Mouse (Mus musculus) heart, embryonic 10.5 days (tissue): ENCODE measurements at regions not wholly inside any gene's neighbourhood (a gene's known extent, or its start where the extent isn't known, plus 50 kb on each side); places are given as distances from the start of the nearest gene placed in this dataset.
"Not testable (repeated sequence)": the region's sequence is repeated elsewhere in the genome, so short reads cannot be mapped to it uniquely, and the experiment has no call there.

Experiments used
- DNase-seq: peaks from one replicate; pipeline ENCODE4 v3.0.0-alpha.2; 2017; ENCODE audit warnings: low spot score
- H3K27ac ChIP-seq: fragments of 300-500 bp; sonication (generic); 2 replicates; pipeline ENCODE4 v1.5.1; 2016; ENCODE audit warnings: mild to moderate bottlenecking
- H3K27me3 ChIP-seq: fragments of 300-500 bp; sonication (generic); 2 replicates; pipeline ENCODE4 v1.6.1; 2016; ENCODE audit warnings: mild to moderate bottlenecking; ENCODE audit not compliant: poor library complexity, insufficient read depth, severe bottlenecking
- H3K36me3 ChIP-seq: fragments of 300-500 bp; sonication (generic); 2 replicates; pipeline ENCODE4 v1.6.1; 2016; ENCODE audit warnings: mild to moderate bottlenecking, moderate library complexity
- H3K4me1 ChIP-seq: fragments of 300-500 bp; sonication (generic); 2 replicates; pipeline ENCODE4 v1.6.1; 2016; ENCODE audit warnings: mild to moderate bottlenecking
- H3K4me3 ChIP-seq: fragments of 300-500 bp; sonication (generic); 2 replicates; pipeline ENCODE4 v1.5.1; 2016; ENCODE audit warnings: mild to moderate bottlenecking, moderate library complexity
- H3K9me3 ChIP-seq: fragments of 300-500 bp; sonication (generic); 2 replicates; pipeline ENCODE4 v1.6.1; 2016; ENCODE audit warnings: mild to moderate bottlenecking, moderate library complexity
- WGBS: fragments of 180-500 bp; shearing (Covaris S2); methylation state at CpG from one replicate; pipeline ENCODE4 v1.1.7; 2016; 5-methylcytosine and 5-hydroxymethylcytosine counted together

- 48% methylated on average over 1 of the region's 1 CpGs for WGBS
- Histone ChIP-seq H3K36me3 (0 out of 2 replicates have a peak, but pooled peaks cover 5% of the 10 kb centered on the region), H3K4me3 (no peak overlapping the region), H3K4me1 (peaks cover 18% of the 10 kb centered on the region), H3K27ac (no peak overlapping the region), H3K27me3 (no peaks in the 10 kb centered on the region), H3K9me3 (0 out of 2 replicates have a peak, but pooled peaks cover 6% of the 10 kb centered on the region)
- DNase-seq: no peak
Measured at GRCm38 (mm10) chr7:73600776-73601175, 59.1 kb upstream of the Chd2 start.

- H3K36me3 ChIP-seq, H3K4me3 ChIP-seq, H3K27ac ChIP-seq, H3K9me3 ChIP-seq, DNase-seq, H3K27me3 ChIP-seq: not testable (repeated sequence)
- H3K4me1 ChIP-seq: peaks cover 26% of the 10 kb centered on the region
- 90% methylated on average over 3 of the region's 3 CpGs for WGBS
Measured at GRCm38 (mm10) chr7:73600003-73600385, 58.4 kb upstream of the Chd2 start.

GRCm38 (mm10) chr7:73599354-73600002 lies 57.8 kb upstream of the Chd2 start:
- Histone ChIP-seq H3K27me3 (no peaks in the 10 kb centered on the region), H3K36me3 (0 out of 2 replicates have a peak, but pooled peaks cover 5% of the 10 kb centered on the region), H3K4me3 (no peak overlapping the region), H3K27ac (no peak overlapping the region), H3K4me1 (peaks cover 26% of the 10 kb centered on the region), H3K9me3 (0 out of 2 replicates have a peak, but pooled peaks cover 6% of the 10 kb centered on the region)
- 85% methylated on average over 9 of the region's 9 CpGs for WGBS
- no peak for DNase-seq

- no peak for DNase-seq
- Histone ChIP-seq H3K36me3 (0 out of 2 replicates have a peak, but pooled peaks cover 5% of the 10 kb centered on the region), H3K4me3 (no peak overlapping the region), H3K9me3 (0 out of 2 replicates have a peak, but pooled peaks cover 6% of the 10 kb centered on the region), H3K27me3 (no peaks in the 10 kb centered on the region), H3K27ac (no peak overlapping the region), H3K4me1 (peaks cover 33% of the 10 kb centered on the region)
- 86% methylated on average over 5 of the region's 5 CpGs for WGBS
Measured at GRCm38 (mm10) chr7:73597968-73598367, 56.3 kb upstream of the Chd2 start.

GRCm38 (mm10) chr7:73596866-73597840 lies 55.5 kb upstream of the Chd2 start:
- Histone ChIP-seq H3K27ac (peak overlapping the region; percentile 92; the same call in 1 of the 2 replicates), H3K36me3 (0 out of 2 replicates have a peak, but pooled peaks cover 5% of the 10 kb centered on the region), H3K4me3 (no peak overlapping the region), H3K4me1 (peaks cover 33% of the 10 kb centered on the region), H3K27me3 (no peaks in the 10 kb centered on the region), H3K9me3 (0 out of 2 replicates have a peak, but pooled peaks cover 6% of the 10 kb centered on the region)
- no peak for DNase-seq
- WGBS: 62% methylated on average over 11 of the region's 11 CpGs

- H3K27ac ChIP-seq: peak overlapping the region; percentile 92
- no peaks in the 10 kb centered on the region for H3K27me3 ChIP-seq
- 47% methylated on average over 2 of the region's 2 CpGs for WGBS
- 0 out of 2 replicates have a peak, but pooled peaks cover 5% of the 10 kb centered on the region for H3K36me3 ChIP-seq
- DNase-seq: no peak
- H3K4me1 ChIP-seq: peaks cover 33% of the 10 kb centered on the region
- H3K9me3 ChIP-seq: 0 out of 2 replicates have a peak, but pooled peaks cover 6% of the 10 kb centered on the region
- H3K4me3 ChIP-seq: 0 out of 2 replicates have a peak overlapping the region, but pooled peaks have one; percentile 31
Measured at GRCm38 (mm10) chr7:73596415-73596814, 54.8 kb upstream of the Chd2 start.

GRCm38 (mm10) chr7:73595860-73596259 lies 54.2 kb upstream of the Chd2 start:
- H3K4me3 ChIP-seq: peak overlapping the region; percentile 50
- WGBS: 22% methylated on average over 9 of the region's 9 CpGs
- H3K27me3 ChIP-seq: no peaks in the 10 kb centered on the region
- 0 out of 2 replicates have a peak, but pooled peaks cover 6% of the 10 kb centered on the region for H3K9me3 ChIP-seq
- H3K27ac ChIP-seq: peak overlapping the region; percentile 92
- peaks cover 33% of the 10 kb centered on the region for H3K4me1 ChIP-seq
- 0 out of 2 replicates have a peak, but pooled peaks cover 5% of the 10 kb centered on the region for H3K36me3 ChIP-seq
- DNase-seq: no peak

- no peaks in the 10 kb centered on the region for H3K27me3 ChIP-seq
- H3K4me1 ChIP-seq: peaks cover 33% of the 10 kb centered on the region
- DNase-seq: peak; percentile 99
- 2% methylated on average over 23 of the region's 23 CpGs for WGBS
- peak overlapping the region; percentile 92 for H3K27ac ChIP-seq
- H3K9me3 ChIP-seq: 0 out of 2 replicates have a peak, but pooled peaks cover 6% of the 10 kb centered on the region
- 0 out of 2 replicates have a peak, but pooled peaks cover 5% of the 10 kb centered on the region for H3K36me3 ChIP-seq
- peak overlapping the region; percentile 50 for H3K4me3 ChIP-seq
Measured at GRCm38 (mm10) chr7:73595140-73595825, 53.7 kb upstream of the Chd2 start.

GRCm38 (mm10) chr7:73594492-73595139 lies 53.0 kb upstream of the Chd2 start:
- peak overlapping the region; percentile 92 for H3K27ac ChIP-seq
- H3K4me3 ChIP-seq: peak overlapping the region; percentile 50
- peaks cover 34% of the 10 kb centered on the region for H3K4me1 ChIP-seq
- H3K36me3 ChIP-seq: no peaks in the 10 kb centered on the region
- no peaks in the 10 kb centered on the region for H3K9me3 ChIP-seq
- H3K27me3 ChIP-seq: no peaks in the 10 kb centered on the region
- under 1% methylated on average over 14 of the region's 14 CpGs for WGBS
- no peak for DNase-seq

- Histone ChIP-seq H3K27ac (peak overlapping the region; percentile 92), H3K9me3 (no peaks in the 10 kb centered on the region), H3K4me3 (peak overlapping the region; percentile 50), H3K36me3 (no peaks in the 10 kb centered on the region), H3K4me1 (peaks cover 42% of the 10 kb centered on the region), H3K27me3 (no peaks in the 10 kb centered on the region)
- WGBS: 73% methylated on average over 17 of the region's 17 CpGs
- DNase-seq: no peak
Measured at GRCm38 (mm10) chr7:73593645-73594385, 52.2 kb upstream of the Chd2 start.

GRCm38 (mm10) chr7:73592857-73593256 lies 51.2 kb upstream of the Chd2 start:
- DNase-seq: no peak
- Histone ChIP-seq H3K9me3 (no peaks in the 10 kb centered on the region), H3K27me3 (no peaks in the 10 kb centered on the region), H3K4me1 (peaks cover 48% of the 10 kb centered on the region), H3K4me3 (no peak overlapping the region), H3K36me3 (no peaks in the 10 kb centered on the region), H3K27ac (no peak overlapping the region)
- 91% methylated on average over 5 of the region's 5 CpGs for WGBS
